Mouse (Mus musculus): ENCODE measurements around the gene Nell2. TPM values are rescaled to one million over a fixed set of nuclear protein-coding genes. Genes with fewer than 3 reads are reported as not detected.
"Not testable (repeated sequence)": the region's sequence is repeated elsewhere in the genome, so short reads cannot be mapped to it uniquely, and the experiment has no call there.

The Nell2 gene
- polyA plus RNA-seq, 1 experiment from 2014 or later, result 194 TPM

- H3K36me3 ChIP-seq, result no peaks in the 10 kb centered on the region
- no peak overlapping the region for H3K4me2 ChIP-seq
- 88% methylated on average over 2 of the region's 2 CpGs for WGBS
- H3K27ac ChIP-seq (replicated peaks), result no peak overlapping the region
- ATAC-seq (ENCODE audit: low FRiP score), result no peak
- H3K4me1 ChIP-seq, result peaks cover 16% of the 10 kb centered on the region
- H3K27me3 ChIP-seq (replicated peaks), result no peaks in the 10 kb centered on the region
- H3K9ac ChIP-seq (replicated peaks), result no peak overlapping the region
- H3K4me3 ChIP-seq (replicated peaks), result no peak overlapping the region
- no peaks in the 10 kb centered on the region for H3K9me3 ChIP-seq (replicated peaks)
Observed at GRCm38 (mm10) chr15:95280986-95281385, 247.4 kb downstream of the Nell2 start.

- H3K27me3 ChIP-seq (replicated peaks), result no peaks in the 10 kb centered on the region
- no peak overlapping the region for H3K4me2 ChIP-seq
- H3K27ac ChIP-seq (replicated peaks), result no peak overlapping the region
- H3K4me3 ChIP-seq (replicated peaks), result no peak overlapping the region
- no peaks in the 10 kb centered on the region for H3K9me3 ChIP-seq (replicated peaks)
- 72% methylated on average over 4 of the region's 4 CpGs for WGBS
- H3K4me1 ChIP-seq, result peaks cover 9% of the 10 kb centered on the region; the same call in 1 of the 2 replicates
- no peaks in the 10 kb centered on the region for H3K36me3 ChIP-seq
- no peak for ATAC-seq (ENCODE audit: low FRiP score)
- no peak overlapping the region for H3K9ac ChIP-seq (replicated peaks)
Observed at GRCm38 (mm10) chr15:95278001-95278400, 250.4 kb downstream of the Nell2 start.

DNA sequence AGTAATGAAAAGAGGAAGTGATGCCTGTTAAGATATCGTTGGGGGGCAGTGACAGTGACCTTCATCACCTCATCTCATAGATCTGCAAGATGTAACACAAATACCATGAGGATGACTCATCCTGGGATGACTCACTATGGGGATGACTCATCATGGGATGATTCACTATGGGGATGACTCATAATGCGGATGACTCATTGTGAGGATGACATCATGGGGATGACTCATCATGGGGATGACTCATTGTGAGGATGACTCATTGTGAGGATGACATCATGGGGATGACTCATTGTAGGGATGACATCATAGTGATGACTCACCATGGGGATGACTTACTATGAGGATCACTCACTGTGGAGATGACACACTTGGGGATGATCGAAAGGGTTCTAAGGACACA, 251.8 kb downstream of the Nell2 start:
- Histone ChIP-seq H3K4me3 (replicated peaks) (no peak overlapping the region), H3K4me2 (no peak overlapping the region)
- 97% methylated on average over 3 of the region's 3 CpGs for WGBS

DNA sequence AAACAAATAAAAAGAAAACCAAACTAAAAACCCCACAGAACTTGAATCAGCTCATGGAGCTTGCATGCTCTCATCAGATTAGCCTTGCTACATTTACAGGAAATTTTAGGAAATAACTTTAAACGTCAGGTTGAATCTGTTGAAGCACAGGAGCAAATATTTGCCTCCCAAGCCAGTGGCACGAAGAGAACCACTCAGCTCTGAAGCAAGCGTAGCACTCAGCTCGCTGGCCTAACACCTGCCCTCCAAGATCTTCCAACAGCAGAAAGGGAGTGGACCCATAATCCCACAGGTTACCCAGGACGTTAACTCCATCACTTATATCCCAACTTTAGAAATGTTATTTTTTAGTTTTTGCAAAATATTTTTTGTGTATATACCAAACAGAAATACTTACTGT, 252.8 kb downstream of the Nell2 start:
- no peak overlapping the region for H3K4me2 ChIP-seq
- H3K4me1 ChIP-seq, result peaks cover 2% of the 10 kb centered on the region; the same call in 1 of the 2 replicates
- H3K9ac ChIP-seq (replicated peaks), result no peak overlapping the region
- H3K27ac ChIP-seq (replicated peaks), result no peak overlapping the region
- H3K27me3 ChIP-seq (replicated peaks), result no peaks in the 10 kb centered on the region
- H3K36me3 ChIP-seq, result no peaks in the 10 kb centered on the region
- H3K4me3 ChIP-seq (replicated peaks), result no peak overlapping the region
- no peak for ATAC-seq (ENCODE audit: low FRiP score)
- H3K9me3 ChIP-seq (replicated peaks), result no peaks in the 10 kb centered on the region
- 92% methylated on average over 5 of the region's 5 CpGs for WGBS

More for the DNA sequence above, 251.8 kb downstream of the Nell2 start:
- no peaks in the 10 kb centered on the region for H3K27me3 ChIP-seq (replicated peaks)
- no peak overlapping the region for H3K27ac ChIP-seq (replicated peaks)
- H3K9me3 ChIP-seq (replicated peaks), result no peaks in the 10 kb centered on the region
- no peak overlapping the region for H3K9ac ChIP-seq (replicated peaks)
- ATAC-seq (ENCODE audit: low FRiP score), result no peak
- peaks cover 9% of the 10 kb centered on the region; the same call in 1 of the 2 replicates for H3K4me1 ChIP-seq
- H3K36me3 ChIP-seq, result no peaks in the 10 kb centered on the region

DNA sequence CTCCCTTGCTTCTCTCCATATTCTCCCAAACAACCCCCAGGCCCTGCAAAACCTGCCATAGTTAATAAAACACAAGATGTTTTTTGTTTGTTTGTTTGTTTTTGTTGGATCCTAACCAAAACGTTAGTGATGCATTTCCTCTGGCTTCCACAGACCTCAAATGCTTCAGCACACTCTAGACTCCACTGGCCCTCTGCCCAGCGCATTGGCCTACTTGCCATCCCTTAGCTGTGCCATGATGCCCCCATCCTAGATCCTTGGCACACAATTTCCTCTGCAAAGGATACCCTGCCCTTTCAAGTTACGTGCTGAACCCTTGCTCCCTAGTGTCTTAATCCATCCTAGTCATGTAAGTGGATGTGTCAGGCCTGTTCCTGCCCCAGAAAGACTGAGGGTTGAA, 255.1 kb downstream of the Nell2 start:
- no peaks in the 10 kb centered on the region for H3K36me3 ChIP-seq
- no peak overlapping the region for H3K4me3 ChIP-seq (replicated peaks)
- H3K9me3 ChIP-seq (replicated peaks), result no peaks in the 10 kb centered on the region
- no peak for ATAC-seq (ENCODE audit: low FRiP score)
- H3K27ac ChIP-seq (replicated peaks), result no peak overlapping the region
- no peak overlapping the region for H3K9ac ChIP-seq (replicated peaks)
- H3K4me1 ChIP-seq, result no peaks in the 10 kb centered on the region; the same call in 1 of the 2 replicates
- H3K4me2 ChIP-seq, result no peak overlapping the region
- no peaks in the 10 kb centered on the region for H3K27me3 ChIP-seq (replicated peaks)
- WGBS, result 86% methylated on average over 3 of the region's 3 CpGs

GRCm38 (mm10) chr15:95272167-95272566, 256.2 kb downstream of the Nell2 start:
- H3K27ac ChIP-seq (replicated peaks), result no peak overlapping the region
- no peaks in the 10 kb centered on the region for H3K9me3 ChIP-seq (replicated peaks)
- no peaks in the 10 kb centered on the region for H3K27me3 ChIP-seq (replicated peaks)
- 90% methylated on average over 3 of the region's 3 CpGs for WGBS
- no peaks in the 10 kb centered on the region for H3K36me3 ChIP-seq
- H3K4me3 ChIP-seq (replicated peaks), result no peak overlapping the region
- no peak overlapping the region for H3K4me2 ChIP-seq
- no peak for ATAC-seq (ENCODE audit: low FRiP score)
- H3K4me1 ChIP-seq, result no peaks in the 10 kb centered on the region; the same call in 1 of the 2 replicates
- no peak overlapping the region for H3K9ac ChIP-seq (replicated peaks)

DNA sequence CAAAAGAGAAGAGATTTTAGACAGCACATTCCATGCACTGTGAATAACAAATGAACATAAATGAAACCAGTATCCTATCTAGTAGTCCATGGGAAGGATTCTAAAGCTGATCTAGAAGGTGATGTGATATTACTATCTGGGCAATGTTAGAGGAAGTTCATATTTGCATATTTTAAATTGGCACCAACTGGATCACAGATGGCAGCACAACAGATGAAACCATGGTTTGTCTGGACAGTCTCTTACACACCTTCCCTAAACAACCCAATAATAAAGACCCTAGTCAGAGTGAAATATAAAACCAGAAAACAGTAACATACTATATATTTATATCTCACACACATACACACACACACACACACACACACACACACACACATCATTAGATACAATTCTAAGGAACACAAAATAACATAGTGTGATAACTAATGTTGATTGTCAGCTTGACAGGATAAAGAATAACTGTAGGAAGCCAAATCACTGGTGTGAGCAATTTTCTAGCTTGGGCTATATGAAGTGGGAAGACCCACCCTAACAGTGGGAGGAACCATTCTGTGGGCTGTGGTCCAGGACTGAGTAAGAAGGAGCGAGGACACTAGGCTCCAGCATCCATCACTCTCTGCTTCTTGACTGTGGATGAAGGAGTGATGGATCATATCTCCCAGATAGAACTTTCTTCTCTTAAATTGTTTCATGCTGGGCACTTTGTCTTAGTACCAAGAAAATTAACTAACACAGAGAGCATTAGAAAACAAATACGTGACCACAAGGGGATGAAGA, 268.5 kb downstream of the Nell2 start:
- no peak overlapping the region for H3K27ac ChIP-seq (replicated peaks)
- no peaks in the 10 kb centered on the region for H3K27me3 ChIP-seq (replicated peaks)
- no peaks in the 10 kb centered on the region for H3K9me3 ChIP-seq (replicated peaks)
- H3K4me3 ChIP-seq (replicated peaks), result no peak overlapping the region
- no peak overlapping the region for H3K9ac ChIP-seq (replicated peaks)
- WGBS, result 89% methylated on average over 2 of the region's 2 CpGs
- H3K4me2 ChIP-seq, result no peak overlapping the region
- ATAC-seq (ENCODE audit: low FRiP score), result no peak
- H3K36me3 ChIP-seq, result no peaks in the 10 kb centered on the region
- H3K4me1 ChIP-seq, result no peaks in the 10 kb centered on the region

GRCm38 (mm10) chr15:95257131-95257530, 271.2 kb downstream of the Nell2 start:
- Histone ChIP-seq H3K4me2 (no peak overlapping the region), H3K4me1 (no peaks in the 10 kb centered on the region), H3K27ac (replicated peaks) (no peak overlapping the region), H3K9me3 (replicated peaks) (no peaks in the 10 kb centered on the region), H3K36me3 (no peaks in the 10 kb centered on the region), H3K27me3 (replicated peaks) (no peaks in the 10 kb centered on the region), H3K4me3 (replicated peaks) (no peak overlapping the region), H3K9ac (replicated peaks) (no peak overlapping the region)
- ATAC-seq (ENCODE audit: low FRiP score), result no peak
- WGBS, result 72% methylated on average over 9 of the region's 9 CpGs

- Histone ChIP-seq H3K27me3 (replicated peaks) (no peaks in the 10 kb centered on the region), H3K4me1 (no peaks in the 10 kb centered on the region), H3K36me3 (no peaks in the 10 kb centered on the region), H3K9ac (replicated peaks) (no peak overlapping the region), H3K4me2 (no peak overlapping the region), H3K9me3 (replicated peaks) (no peaks in the 10 kb centered on the region), H3K4me3 (replicated peaks) (no peak overlapping the region), H3K27ac (replicated peaks) (no peak overlapping the region)
- no peak for ATAC-seq (ENCODE audit: low FRiP score)
- 95% methylated on average over 11 of the region's 11 CpGs for WGBS
Observed at GRCm38 (mm10) chr15:95245516-95245915, 282.8 kb downstream of the Nell2 start.

GRCm38 (mm10) chr15:95243876-95244275, 284.5 kb downstream of the Nell2 start:
- 74% methylated on average over 8 of the region's 8 CpGs for WGBS

GRCm38 (mm10) chr15:95241161-95241560, 287.2 kb downstream of the Nell2 start:
- Histone ChIP-seq H3K4me3 (replicated peaks) (no peak overlapping the region), H3K27me3 (replicated peaks) (no peaks in the 10 kb centered on the region), H3K4me1 (no peaks in the 10 kb centered on the region), H3K36me3 (no peaks in the 10 kb centered on the region), H3K9me3 (replicated peaks) (no peaks in the 10 kb centered on the region), H3K9ac (replicated peaks) (no peak overlapping the region), H3K27ac (replicated peaks) (no peak overlapping the region), H3K4me2 (no peak overlapping the region)
- 73% methylated on average over 3 of the region's 3 CpGs for WGBS
- ATAC-seq (ENCODE audit: low FRiP score), result no peak

More at GRCm38 (mm10) chr15:95243876-95244275, 284.5 kb downstream of the Nell2 start:
- H3K27ac ChIP-seq (replicated peaks), result no peak overlapping the region
- H3K9ac ChIP-seq (replicated peaks), result no peak overlapping the region
- no peak overlapping the region for H3K4me2 ChIP-seq
- no peaks in the 10 kb centered on the region for H3K4me1 ChIP-seq
- no peak for ATAC-seq (ENCODE audit: low FRiP score)
- H3K4me3 ChIP-seq (replicated peaks), result no peak overlapping the region
- no peaks in the 10 kb centered on the region for H3K36me3 ChIP-seq
- no peaks in the 10 kb centered on the region for H3K9me3 ChIP-seq (replicated peaks)
- no peaks in the 10 kb centered on the region for H3K27me3 ChIP-seq (replicated peaks)

GRCm38 (mm10) chr15:95237021-95237420, 291.3 kb downstream of the Nell2 start:
- whole genome bisulfite sequencing, result 98% methylated on average over 2 of the region's 2 CpGs
- not testable (repeated sequence) for ATAC-seq (ENCODE audit: low FRiP score)

More at GRCm38 (mm10) chr15:95237021-95237420, 291.3 kb downstream of the Nell2 start:
- H3K9me3 ChIP-seq (replicated peaks); H3K9ac ChIP-seq (replicated peaks); H3K4me3 ChIP-seq (replicated peaks); H3K4me1 ChIP-seq; H3K4me2 ChIP-seq; H3K27me3 ChIP-seq (replicated peaks); H3K27ac ChIP-seq (replicated peaks); H3K36me3 ChIP-seq: not testable (repeated sequence)

Data from neural tube, embryonic 15.5 days (tissue).